ENCODE assay signal across 21 mouse cellular contexts in genomic region chr3:28442116-28442515, GRCm38 (mm10).
DNase-seq lines count a peak whose midpoint lies in the region; ATAC-seq and TF ChIP-seq lines count a peak whose summit lies in the region.
"Had no signal": no experiment of that assay in that cellular context is flagged by ENCODE, and none has a peak within 500 bp of the region (broad histone marks: within the 10 kb centered on the region; RNA-seq: fewer than 3 reads in every experiment).

No protein-coding gene starts in this region.

- no peak overlapping the region for H3K9ac ChIP-seq in forebrain, embryonic 16.5 days (replicated peaks; ENCODE audit: low read depth, low read length)
- no peak overlapping the region for H3K9ac ChIP-seq in forebrain, embryonic 13.5 days
- H3K9ac ChIP-seq: embryonic facial prominence, embryonic 15.5 days; heart, embryonic 12.5 days had no signal

- peaks cover 12% of the 10 kb centered on the region for H3K4me1 ChIP-seq in forebrain, embryonic 16.5 days (replicated peaks; ENCODE audit: control insufficient read depth, insufficient read depth, low read length)
- 0 out of 2 replicates have a peak, but pooled peaks cover 10% of the 10 kb centered on the region for H3K4me1 ChIP-seq in forebrain, embryonic 13.5 days
- H3K4me1 ChIP-seq: embryonic facial prominence, embryonic 15.5 days; forebrain, embryonic 10.5 days had no signal

- no peaks in the 10 kb centered on the region for H3K27me3 ChIP-seq in forebrain, embryonic 16.5 days (replicated peaks; ENCODE audit: control insufficient read depth, insufficient read depth, low read length)
- H3K27me3 ChIP-seq in forebrain, embryonic 13.5 days: no peaks in the 10 kb centered on the region
- H3K27me3 ChIP-seq: CH12.LX; embryonic facial prominence, embryonic 15.5 days; heart, embryonic 12.5 days; Patski had no signal

- no peak overlapping the region for H3K4me3 ChIP-seq in forebrain, embryonic 16.5 days (replicated peaks; ENCODE audit: low read length)
- no peak overlapping the region for H3K4me3 ChIP-seq in forebrain, embryonic 13.5 days
- no peak overlapping the region for H3K4me3 ChIP-seq in layer of hippocampus, adult 2 months
- H3K4me3 ChIP-seq: embryonic facial prominence, embryonic 15.5 days; erythroblast, embryonic 14.5 days; forebrain, embryonic 10.5 days; heart, embryonic 12.5 days had no signal

- no peak overlapping the region for H3K4me2 ChIP-seq in forebrain, embryonic 16.5 days (ENCODE audit: low read length)
- no peak overlapping the region for H3K4me2 ChIP-seq in forebrain, embryonic 13.5 days
- H3K4me2 ChIP-seq: embryonic facial prominence, embryonic 15.5 days; heart, embryonic 12.5 days had no signal

- no peaks in the 10 kb centered on the region for H3K36me3 ChIP-seq in forebrain, embryonic 16.5 days (ENCODE audit: control insufficient read depth, insufficient read depth)
- no peaks in the 10 kb centered on the region for H3K36me3 ChIP-seq in forebrain, embryonic 13.5 days (ENCODE audit: poor library complexity, severe bottlenecking)
- H3K36me3 ChIP-seq: embryonic facial prominence, embryonic 15.5 days; forebrain, embryonic 10.5 days; heart, embryonic 12.5 days had no signal

- ATAC-seq in forebrain, embryonic 16.5 days: no peak
- no peak for ATAC-seq in forebrain, embryonic 13.5 days
- ATAC-seq: activated CD4-positive, CD25-positive, alpha-beta regulatory T cell, adult 4 months; hindbrain, embryonic 16.5 days; inflammation-experienced regulatory T-cells, adult 6 months; intestine, postnatal 0 days; Patski had no signal

- no peak for TF ChIP-seq CTCF in layer of hippocampus, adult 2 months (conservative IDR thresholded peaks at IDR 0.05)

- peak overlapping the region; percentile 42 for H3K27ac ChIP-seq in forebrain, embryonic 16.5 days (ENCODE audit: low read length)
- no peak overlapping the region for H3K27ac ChIP-seq in forebrain, embryonic 13.5 days
- 0 out of 2 replicates have a peak overlapping the region, but pooled peaks have one; percentile 39 for H3K27ac ChIP-seq in layer of hippocampus, adult 2 months
- H3K27ac ChIP-seq: embryonic facial prominence, embryonic 15.5 days; forebrain, embryonic 10.5 days had no signal

- H3K9me3 ChIP-seq in forebrain, embryonic 16.5 days (ENCODE audit: control insufficient read depth, low read length): no peaks in the 10 kb centered on the region
- H3K9me3 ChIP-seq in forebrain, embryonic 13.5 days (replicated peaks): no peaks in the 10 kb centered on the region
- H3K9me3 ChIP-seq: embryonic facial prominence, embryonic 15.5 days had no signal

- WGBS in forebrain, embryonic 16.5 days: 91% methylated on average over 4 of the region's 4 CpGs
- WGBS in forebrain, embryonic 13.5 days: 92% methylated on average over 4 of the region's 4 CpGs

- peak; percentile 30 to 41 for DNase-seq in cerebellum, postnatal 10 days
- no peak for DNase-seq in cerebellum, postnatal 4 days (ENCODE audit: low spot score in 2 of 2)
- DNase-seq in layer of hippocampus, adult 2 months (ENCODE audit: low spot score in 2 of 2): no peak
- no peak for DNase-seq in layer of hippocampus, postnatal 25 days (ENCODE audit: extremely low spot score in 1 of 2, low spot score in 1 of 2)
- no peak for DNase-seq in spleen, postnatal 14 days (ENCODE audit: low spot score in 2 of 2)
- DNase-seq: adrenal gland, postnatal 14 days; embryo, embryonic 11 days; heart, adult 18-20 months; kidney, adult 8-10 months had no signal

Comparison
In these comparisons a context has a peak if more than half of its experiments do, and no peak if none do; other contexts are left out.
1. DNase-seq: peak in cerebellum, postnatal 10 days (2 of 2); none in cerebellum, postnatal 4 days (0 of 2), layer of hippocampus, adult 2 months (0 of 2), layer of hippocampus, postnatal 25 days (0 of 2) and spleen, postnatal 14 days (0 of 2).